Mouse (Mus musculus) right cerebral cortex, postnatal 4 days (tissue): ENCODE results near the gene Serpinb1b.

Source experiments
- DNase-seq: peaks from one replicate; pipeline ENCODE4 v3.0.0-alpha.2; 2022

The Serpinb1b gene

DNA sequence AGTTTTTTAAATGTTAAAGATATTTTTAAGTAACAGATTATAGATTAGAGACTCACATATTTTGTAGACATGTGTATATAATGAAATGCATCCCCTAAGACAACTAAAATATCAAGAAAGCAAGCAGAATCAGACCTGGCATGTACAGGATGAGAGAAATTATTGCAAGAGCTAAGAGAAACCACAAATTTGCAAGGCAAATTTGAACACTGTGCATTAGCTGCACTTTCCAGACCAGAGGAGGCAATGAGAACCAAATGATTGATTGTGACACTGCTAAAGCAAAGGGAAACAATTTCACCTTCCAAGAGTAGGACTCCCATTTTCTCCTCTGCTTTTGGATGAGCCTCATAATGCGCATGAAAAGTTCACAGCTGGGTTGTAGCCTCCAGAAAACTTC lies 17.2 kb downstream of the Serpinb1b start:
- DNase-seq = no peak

DNA sequence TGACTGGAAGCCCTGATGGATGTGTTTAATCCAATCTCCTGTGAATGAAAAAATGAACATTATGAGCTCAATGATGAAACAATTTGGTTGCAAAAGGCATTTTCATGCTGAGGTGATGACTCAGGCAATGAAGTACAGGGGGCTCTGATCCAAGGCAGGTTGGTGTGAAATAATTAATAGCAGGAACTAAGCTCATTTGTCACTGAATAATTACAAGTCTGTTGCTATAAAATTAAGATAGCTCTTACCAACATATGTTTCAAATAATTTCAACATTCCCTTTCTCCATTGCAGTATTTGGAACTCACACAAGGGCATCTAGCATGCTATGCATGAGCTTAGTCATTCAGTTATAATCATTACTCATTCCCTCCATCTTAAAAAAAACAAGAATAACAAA lies 27.3 kb downstream of the Serpinb1b start:
- DNase-seq = no peak

DNA sequence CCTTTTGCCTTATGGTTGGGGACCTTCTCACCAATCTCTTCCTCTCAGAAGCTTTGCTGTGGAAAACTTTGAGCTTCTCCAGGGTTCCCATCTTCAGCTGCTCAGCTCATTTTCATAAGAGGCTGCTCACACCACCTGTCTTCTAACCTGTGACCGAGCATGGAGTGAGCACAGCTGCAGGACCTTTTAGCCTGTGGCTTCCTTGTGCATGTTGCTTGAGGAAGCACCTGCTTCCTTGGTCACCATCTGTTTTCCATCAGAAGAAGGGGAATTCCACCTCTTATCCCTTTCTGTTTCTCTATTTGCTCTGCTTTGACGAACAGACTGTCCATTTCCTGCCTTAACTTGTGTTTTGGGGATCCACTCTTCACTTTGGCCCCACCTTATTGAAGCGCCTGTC lies 34.7 kb downstream of the Serpinb1b start:
- no peak for DNase-seq

DNA sequence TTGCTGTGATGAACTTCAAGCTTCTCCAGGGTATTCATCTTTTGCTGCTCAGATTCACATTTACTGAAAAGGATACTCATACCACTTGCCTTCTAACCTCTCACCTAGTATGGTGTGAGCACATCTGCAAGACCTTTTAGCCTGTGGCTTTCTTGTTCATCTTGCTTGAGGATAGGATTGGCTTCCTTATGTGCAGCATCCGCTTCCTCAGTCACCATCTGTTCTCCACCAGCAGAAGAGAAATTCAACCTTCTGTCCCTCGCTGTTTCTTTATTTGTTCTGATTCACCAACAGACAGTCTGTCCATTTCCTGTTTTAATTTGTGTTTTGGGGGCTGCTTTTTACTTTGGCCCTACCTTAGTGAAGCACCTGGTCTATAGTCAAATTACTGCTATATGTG lies 59.3 kb downstream of the Serpinb1b start:
- no peak for DNase-seq

- DNase-seq = no peak
Measured at GRCm38 (mm10) chr13:33141435-33141834, 63.1 kb downstream of the Serpinb1b start.
